Mouse (Mus musculus) liver, postnatal 0 days (tissue): ENCODE data around the gene Rubcn.

Experiments used
- CTCF ChIP-seq: sonication (generic); IDR thresholded peaks from 2 replicates; pipeline ENCODE4 v1.5.1; 2016; ENCODE audit warnings: antibody characterized with exemption, low read depth
- EP300 ChIP-seq: IDR thresholded peaks from 2 replicates; pipeline ENCODE4 v1.6.1; 2016; ENCODE audit warnings: antibody characterized with exemption, low read depth, mild to moderate bottlenecking

DNA sequence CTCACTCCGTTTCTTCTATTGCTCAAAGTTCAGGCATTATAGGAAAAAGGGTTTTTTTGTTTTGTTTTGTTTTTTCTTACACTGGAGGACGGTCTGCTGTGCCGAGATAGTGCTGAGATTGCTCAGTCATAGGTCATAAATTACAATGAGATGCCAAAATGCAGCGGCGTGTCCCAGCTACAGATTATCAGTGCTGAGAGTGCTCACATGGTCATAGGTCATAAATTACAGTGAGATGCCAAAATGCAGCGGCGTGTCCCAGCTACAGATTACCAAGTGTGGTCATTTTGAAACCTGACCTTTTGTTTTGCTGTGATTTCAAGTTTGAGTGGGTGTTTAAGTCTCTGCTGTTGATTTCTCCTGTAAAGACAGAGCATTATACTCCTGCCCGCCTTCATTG lies 29.2 kb upstream of the Rubcn start:
- TF ChIP-seq CTCF (no peak), EP300 (no peak)
